Mouse (Mus musculus) lung, postnatal 10 days (tissue): ENCODE results near the gene Rsph1.

Source experiments
- DNase-seq: peaks from one replicate; pipeline ENCODE4 v3.0.0; 2021

The Rsph1 gene

GRCm38 (mm10) chr17:31254463-31254931 lies 22.7 kb downstream of the Rsph1 start:
- peak; percentile 88 for DNase-seq

GRCm38 (mm10) chr17:31253951-31254350 lies 23.2 kb downstream of the Rsph1 start:
- no peak for DNase-seq

GRCm38 (mm10) chr17:31247144-31247543 lies 30.0 kb downstream of the Rsph1 start:
- DNase-seq: no peak

GRCm38 (mm10) chr17:31245321-31245720 lies 31.9 kb downstream of the Rsph1 start:
- DNase-seq: no peak

GRCm38 (mm10) chr17:31242764-31243163 lies 34.4 kb downstream of the Rsph1 start:
- DNase-seq: no peak

- DNase-seq: no peak
Observed at GRCm38 (mm10) chr17:31241156-31241555, 36.0 kb downstream of the Rsph1 start.

GRCm38 (mm10) chr17:31238234-31239020 lies 38.8 kb downstream of the Rsph1 start:
- DNase-seq: no peak

- DNase-seq: no peak
Observed at GRCm38 (mm10) chr17:31235915-31236314, 41.3 kb downstream of the Rsph1 start.

GRCm38 (mm10) chr17:31232251-31233010 lies 44.8 kb downstream of the Rsph1 start:
- DNase-seq: no peak

- DNase-seq: no peak
Observed at GRCm38 (mm10) chr17:31231780-31232179, 45.4 kb downstream of the Rsph1 start.

GRCm38 (mm10) chr17:31226931-31227330 lies 50.3 kb downstream of the Rsph1 start:
- no peak for DNase-seq

- DNase-seq: no peak
Observed at GRCm38 (mm10) chr17:31226368-31226767, 50.8 kb downstream of the Rsph1 start.

GRCm38 (mm10) chr17:31224591-31224990 lies 52.6 kb downstream of the Rsph1 start:
- DNase-seq: no peak

GRCm38 (mm10) chr17:31223835-31224234 lies 53.3 kb downstream of the Rsph1 start:
- DNase-seq: peak; percentile 15

GRCm38 (mm10) chr17:31222810-31223310 lies 54.3 kb downstream of the Rsph1 start:
- no peak for DNase-seq

GRCm38 (mm10) chr17:31216068-31216955 lies 60.9 kb downstream of the Rsph1 start:
- DNase-seq: peak; percentile 11

GRCm38 (mm10) chr17:31211881-31212280 lies 65.3 kb downstream of the Rsph1 start:
- DNase-seq: no peak

GRCm38 (mm10) chr17:31210299-31210698 lies 66.9 kb downstream of the Rsph1 start:
- DNase-seq: no peak

GRCm38 (mm10) chr17:31209376-31209930 lies 67.7 kb downstream of the Rsph1 start:
- DNase-seq: no peak

- DNase-seq: no peak
Observed at GRCm38 (mm10) chr17:31208654-31209053, 68.5 kb downstream of the Rsph1 start.

GRCm38 (mm10) chr17:31207771-31208334 lies 69.3 kb downstream of the Rsph1 start, which contains the start of gene Ubash3a:
TSS of gene Ubash3a (plus strand) at chr17:31207873.
- DNase-seq: no peak
